Mouse (Mus musculus): ENCODE results near the gene Gm4491.
A peak's percentile ranks its signal among the peaks of the same experiment; 100 is the strongest.

- TF ChIP-seq CTCF (IDR thresholded peaks at IDR 0.05; ENCODE audit: low read depth) (peak; percentile 35; the same call in 1 of the 2 replicates), EP300 (IDR thresholded peaks at IDR 0.05; ENCODE audit: low read depth) (no peak)
Observed at GRCm38 (mm10) chr14:57104106-57105023, 11.3 kb downstream of the Gm4491 start, which contains the start of gene Gjb2.

Measured in liver, postnatal 0 days (tissue).